Mouse (Mus musculus): ENCODE measurements around the gene Ube2s.

The Ube2s gene

GRCm38 (mm10) chr7:4776861-4777830 is 35.2 kb downstream of the Ube2s start:
- DNase-seq = peak; percentile 36 to 50

GRCm38 (mm10) chr7:4776131-4776530 is 36.3 kb downstream of the Ube2s start:
- DNase-seq = no peak

GRCm38 (mm10) chr7:4771202-4771601 is 41.2 kb downstream of the Ube2s start, which contains the start of gene Fam71e2:
TSS of gene Fam71e2 (minus strand) at chr7:4771302.
- DNase-seq = no peak

- DNase-seq = no peak
Observed at GRCm38 (mm10) chr7:4764946-4765710, 47.3 kb downstream of the Ube2s start.

- DNase-seq = no peak
Observed at GRCm38 (mm10) chr7:4759670-4760069, 52.7 kb downstream of the Ube2s start.

GRCm38 (mm10) chr7:4752821-4753570 is 59.4 kb downstream of the Ube2s start, which contains the start of gene Cox6b2:
TSS of gene Cox6b2 (minus strand) at chr7:4753094.
- peak; percentile 72 to 73 for DNase-seq

GRCm38 (mm10) chr7:4751971-4752820 is 60.2 kb downstream of the Ube2s start:
- peak; percentile 58 to 61 for DNase-seq

- DNase-seq = no peak
Observed at GRCm38 (mm10) chr7:4749169-4749568, 63.2 kb downstream of the Ube2s start.

- DNase-seq = no peak
Observed at GRCm38 (mm10) chr7:4748321-4748720, 64.1 kb downstream of the Ube2s start.

- DNase-seq = no peak
Observed at GRCm38 (mm10) chr7:4747156-4747899, 65.1 kb downstream of the Ube2s start.

GRCm38 (mm10) chr7:4746326-4746980 is 65.9 kb downstream of the Ube2s start:
- no peak for DNase-seq

GRCm38 (mm10) chr7:4744886-4745285 is 67.5 kb downstream of the Ube2s start:
- no peak for DNase-seq

Measured in kidney, adult 8-10 months (tissue).